Mouse (Mus musculus): Measurements from ENCODE around the gene Tbx1.

GRCm38 (mm10) chr16:18619110-18619509 lies 28.6 kb upstream of the Tbx1 start:
- TF ChIP-seq POLR2A (IDR thresholded peaks at IDR 0.05; ENCODE audit: control insufficient read depth in 1 of 2, insufficient read depth in 1 of 2, low read depth in 1 of 2, low read length in 2 of 2, poor library complexity in 1 of 2) (no peak), E2F4 (IDR thresholded peaks at IDR 0.05; ENCODE audit: borderline replicate concordance, low read depth, low read length) (no peak), CTCF (IDR thresholded peaks at IDR 0.05 in 2 of 3, conservative IDR thresholded peaks at IDR 0.05 in 1 of 3; ENCODE audit: control insufficient read depth in 1 of 3, insufficient read depth in 1 of 3, low read depth in 2 of 3, low read length in 3 of 3, poor library complexity in 1 of 3, severe bottlenecking in 1 of 3) (no peak), TCF12 (IDR thresholded peaks at IDR 0.05; ENCODE audit: low read depth, low read length) (no peak), GATA1 (IDR thresholded peaks at IDR 0.05; ENCODE audit: low read depth, low read length) (no peak)
